Mouse (Mus musculus): Measurements from ENCODE around the gene Pex11g. TPM values are rescaled to one million over a fixed set of nuclear protein-coding genes. Genes with fewer than 3 reads are reported as not detected.

Pex11g gene
- polyA plus RNA-seq, 1 experiment = 4.6 TPM

GRCm38 (mm10) chr8:3470562-3470961 lies 3.1 kb upstream of the Pex11g start, which contains the start of gene Tex45:
Tex45 (plus strand) TSS chr8:3470862.
- Histone ChIP-seq H3K27ac (ENCODE audit: insufficient read depth, low read length) (no peak within 1 kb of the TSS), H3K4me1 (ENCODE audit: control insufficient read depth, insufficient read depth, low read length) (no peaks in the 10 kb centered on the region), H3K27me3 (ENCODE audit: control insufficient read depth, insufficient read depth, low read length, poor library complexity, severe bottlenecking) (no peaks in the 10 kb centered on the region), H3K36me3 (ENCODE audit: control insufficient read depth, insufficient read depth, low read length, poor library complexity, severe bottlenecking) (no peaks in the 10 kb centered on the region), H3K4me3 (ENCODE audit: low read depth, low read length) (no peak within 1 kb of the TSS), H3K9ac (ENCODE audit: low read depth, poor library complexity, severe bottlenecking) (no peak within 1 kb of the TSS), H3K9me3 (replicated peaks; ENCODE audit: control insufficient read depth, insufficient read depth, low read length, poor library complexity, severe bottlenecking) (no peaks in the 10 kb centered on the region)
- no peak for TF ChIP-seq CTCF (IDR thresholded peaks at IDR 0.05; ENCODE audit: low read depth, low read length)

GRCm38 (mm10) chr8:3468838-3469237 lies 1.4 kb upstream of the Pex11g start:
- Histone ChIP-seq H3K4me3 (ENCODE audit: low read depth, low read length) (no peak overlapping the region), H3K9me3 (replicated peaks; ENCODE audit: control insufficient read depth, insufficient read depth, low read length, poor library complexity, severe bottlenecking) (no peaks in the 10 kb centered on the region), H3K27ac (ENCODE audit: insufficient read depth, low read length) (no peak overlapping the region), H3K36me3 (ENCODE audit: control insufficient read depth, insufficient read depth, low read length, poor library complexity, severe bottlenecking) (no peaks in the 10 kb centered on the region), H3K9ac (ENCODE audit: low read depth, poor library complexity, severe bottlenecking) (no peak overlapping the region), H3K4me1 (ENCODE audit: control insufficient read depth, insufficient read depth, low read length) (no peaks in the 10 kb centered on the region), H3K27me3 (ENCODE audit: control insufficient read depth, insufficient read depth, low read length, poor library complexity, severe bottlenecking) (no peaks in the 10 kb centered on the region)
- TF ChIP-seq CTCF (IDR thresholded peaks at IDR 0.05; ENCODE audit: low read depth, low read length) (no peak), POLR2A (IDR thresholded peaks at IDR 0.05; ENCODE audit: insufficient read depth, low read length) (no peak), EP300 (IDR thresholded peaks at IDR 0.05; ENCODE audit: insufficient read depth, low read depth, low read length) (no peak)

- Histone ChIP-seq H3K9ac (ENCODE audit: low read depth, poor library complexity, severe bottlenecking) (peak overlapping the region; percentile 69), H3K9me3 (replicated peaks; ENCODE audit: control insufficient read depth, insufficient read depth, low read length, poor library complexity, severe bottlenecking) (no peaks in the 10 kb centered on the region), H3K4me1 (ENCODE audit: control insufficient read depth, insufficient read depth, low read length) (no peaks in the 10 kb centered on the region), H3K36me3 (ENCODE audit: control insufficient read depth, insufficient read depth, low read length, poor library complexity, severe bottlenecking) (no peaks in the 10 kb centered on the region), H3K4me3 (ENCODE audit: low read depth, low read length) (peak overlapping the region; percentile 75), H3K27ac (ENCODE audit: insufficient read depth, low read length) (no peak overlapping the region), H3K27me3 (ENCODE audit: control insufficient read depth, insufficient read depth, low read length, poor library complexity, severe bottlenecking) (no peaks in the 10 kb centered on the region)
- TF ChIP-seq POLR2A (IDR thresholded peaks at IDR 0.05; ENCODE audit: insufficient read depth, low read length) = no peak
- no peak for TF ChIP-seq CTCF (IDR thresholded peaks at IDR 0.05; ENCODE audit: low read depth, low read length)
- TF ChIP-seq EP300 (IDR thresholded peaks at IDR 0.05; ENCODE audit: insufficient read depth, low read depth, low read length) = no peak
Measured at GRCm38 (mm10) chr8:3467886-3468545, 536 bp upstream of the Pex11g start.

- no peak overlapping the region for H3K4me3 ChIP-seq (ENCODE audit: low read depth, low read length)
- TF ChIP-seq POLR2A (IDR thresholded peaks at IDR 0.05; ENCODE audit: insufficient read depth, low read length) (no peak), CTCF (IDR thresholded peaks at IDR 0.05; ENCODE audit: low read depth, low read length) (peak; percentile 57)
- H3K27ac ChIP-seq (ENCODE audit: insufficient read depth, low read length) = no peak overlapping the region
- no peaks in the 10 kb centered on the region for H3K4me1 ChIP-seq (ENCODE audit: control insufficient read depth, insufficient read depth, low read length)
- no peaks in the 10 kb centered on the region for H3K27me3 ChIP-seq (ENCODE audit: control insufficient read depth, insufficient read depth, low read length, poor library complexity, severe bottlenecking)
- H3K9me3 ChIP-seq (replicated peaks; ENCODE audit: control insufficient read depth, insufficient read depth, low read length, poor library complexity, severe bottlenecking) = no peaks in the 10 kb centered on the region
- no peak overlapping the region for H3K9ac ChIP-seq (ENCODE audit: low read depth, poor library complexity, severe bottlenecking)
- no peaks in the 10 kb centered on the region for H3K36me3 ChIP-seq (ENCODE audit: control insufficient read depth, insufficient read depth, low read length, poor library complexity, severe bottlenecking)
Measured at GRCm38 (mm10) chr8:3464309-3464708, 3.2 kb downstream of the Pex11g start.

GRCm38 (mm10) chr8:3463248-3463647 lies 4.2 kb downstream of the Pex11g start:
- Histone ChIP-seq H3K4me1 (ENCODE audit: control insufficient read depth, insufficient read depth, low read length) (no peaks in the 10 kb centered on the region), H3K9ac (ENCODE audit: low read depth, poor library complexity, severe bottlenecking) (no peak overlapping the region), H3K27ac (ENCODE audit: insufficient read depth, low read length) (no peak overlapping the region), H3K36me3 (ENCODE audit: control insufficient read depth, insufficient read depth, low read length, poor library complexity, severe bottlenecking) (no peaks in the 10 kb centered on the region), H3K27me3 (ENCODE audit: control insufficient read depth, insufficient read depth, low read length, poor library complexity, severe bottlenecking) (no peaks in the 10 kb centered on the region), H3K9me3 (replicated peaks; ENCODE audit: control insufficient read depth, insufficient read depth, low read length, poor library complexity, severe bottlenecking) (no peaks in the 10 kb centered on the region), H3K4me3 (ENCODE audit: low read depth, low read length) (no peak overlapping the region)
- TF ChIP-seq CTCF (IDR thresholded peaks at IDR 0.05; ENCODE audit: low read depth, low read length) = no peak
- TF ChIP-seq EP300 (IDR thresholded peaks at IDR 0.05; ENCODE audit: insufficient read depth, low read depth, low read length) = no peak
- no peak for TF ChIP-seq POLR2A (IDR thresholded peaks at IDR 0.05; ENCODE audit: insufficient read depth, low read length)

- H3K9ac ChIP-seq (ENCODE audit: low read depth, poor library complexity, severe bottlenecking) = no peak overlapping the region
- TF ChIP-seq POLR2A (IDR thresholded peaks at IDR 0.05; ENCODE audit: insufficient read depth, low read length) (no peak), CTCF (IDR thresholded peaks at IDR 0.05; ENCODE audit: low read depth, low read length) (no peak), EP300 (IDR thresholded peaks at IDR 0.05; ENCODE audit: insufficient read depth, low read depth, low read length) (no peak)
- H3K36me3 ChIP-seq (ENCODE audit: control insufficient read depth, insufficient read depth, low read length, poor library complexity, severe bottlenecking) = peaks cover 74% of the 10 kb centered on the region
- no peak overlapping the region for H3K27ac ChIP-seq (ENCODE audit: insufficient read depth, low read length)
- no peaks in the 10 kb centered on the region for H3K27me3 ChIP-seq (ENCODE audit: control insufficient read depth, insufficient read depth, low read length, poor library complexity, severe bottlenecking)
- peaks cover 3% of the 10 kb centered on the region; the same call in 1 of the 2 replicates for H3K9me3 ChIP-seq (replicated peaks; ENCODE audit: control insufficient read depth, insufficient read depth, low read length, poor library complexity, severe bottlenecking)
- H3K4me3 ChIP-seq (ENCODE audit: low read depth, low read length) = peak overlapping the region; percentile 1; the same call in 1 of the 2 replicates
- no peaks in the 10 kb centered on the region for H3K4me1 ChIP-seq (ENCODE audit: control insufficient read depth, insufficient read depth, low read length)
Measured at GRCm38 (mm10) chr8:3451992-3452391, 15.5 kb downstream of the Pex11g start.
